Mouse (Mus musculus) urinary bladder, adult 2 months (tissue): ENCODE data around the gene Als2cr12. TPM values are rescaled to one million over a fixed set of nuclear protein-coding genes. Genes with fewer than 3 reads are reported as not detected.
"Not testable (repeated sequence)": the region's sequence is repeated elsewhere in the genome, so short reads cannot be mapped to it uniquely, and the experiment has no call there.

Source experiments
- DNase-seq: peaks from one replicate; pipeline ENCODE4 v3.0.0; 2022; ENCODE audit warnings: low spot score
- polyA plus RNA-seq: library from polyadenylated mRNA; depleted of rRNA; stranded (reverse); fragments of >200 nt; gene quantifications from 2 replicates; pipeline ENCODE4 v1.2.3, GENCODE M21; 2012; rRNA removed

Als2cr12 gene
- polyA plus RNA-seq, result 0.66 and 0.83 TPM in 2 replicates

DNA sequence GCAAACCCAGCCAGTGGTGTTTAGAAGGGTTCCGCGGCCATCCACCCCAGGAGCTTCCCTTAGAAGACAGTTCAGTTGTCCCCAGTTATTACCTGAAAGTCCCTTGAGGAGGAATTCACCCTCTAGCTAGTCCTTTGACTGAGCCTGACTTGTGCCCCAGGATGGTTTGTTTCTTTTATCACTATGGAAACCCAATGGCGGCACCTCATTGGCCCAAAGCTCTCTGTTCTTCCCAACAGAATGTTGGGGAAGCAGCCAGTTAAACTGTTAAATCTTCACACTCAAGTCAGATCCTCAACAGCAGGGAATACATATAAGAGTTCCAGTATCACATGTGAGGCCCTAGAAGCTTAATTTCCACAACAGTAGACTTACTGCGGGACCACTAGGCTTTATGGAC lies at the start of gene Als2cr12:
Gene Als2cr12 (minus strand): TSS at position 180 of the 400 bp plus-strand sequence.
- not testable (repeated sequence) for DNase-seq

DNA sequence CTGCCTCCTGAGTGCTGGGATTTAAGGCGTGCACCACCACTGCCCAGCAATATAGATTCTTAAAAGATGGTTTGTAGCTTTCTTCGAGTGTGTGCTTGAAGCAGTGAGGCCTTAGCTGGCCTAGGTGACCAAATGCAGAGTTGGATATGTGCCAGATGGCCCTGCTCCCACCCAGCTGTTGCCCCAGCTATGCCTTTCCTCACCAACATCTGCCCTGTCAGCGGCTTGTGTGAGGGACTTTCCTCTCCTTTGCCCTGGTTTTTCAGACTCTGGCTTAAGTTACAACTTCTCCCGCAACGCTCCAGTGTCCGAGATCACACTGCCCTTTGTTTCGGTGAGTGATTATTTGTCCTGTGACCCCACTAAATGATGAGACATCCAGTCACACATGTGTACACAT lies 48.9 kb upstream of the Als2cr12 start:
- no peak for DNase-seq

DNA sequence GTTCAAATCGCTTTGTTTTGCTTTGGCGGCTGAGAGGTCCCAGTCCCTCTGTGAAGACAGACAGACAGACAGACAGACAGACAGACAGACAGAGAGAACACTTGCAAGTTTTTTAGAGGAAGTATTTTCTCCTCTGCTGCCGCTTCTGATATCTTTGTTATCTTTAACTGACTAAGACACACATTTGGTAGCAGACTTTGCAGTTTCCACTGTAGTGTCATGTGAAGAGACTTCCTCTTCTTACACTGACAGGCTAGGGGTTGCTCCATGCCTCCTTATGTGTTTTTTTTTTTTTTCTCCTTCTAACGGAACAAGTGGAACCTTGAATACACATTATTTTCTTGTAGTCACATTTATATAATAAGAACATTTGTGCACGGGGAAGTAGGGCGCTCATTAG lies 47.5 kb upstream of the Als2cr12 start:
- DNase-seq, result no peak

DNA sequence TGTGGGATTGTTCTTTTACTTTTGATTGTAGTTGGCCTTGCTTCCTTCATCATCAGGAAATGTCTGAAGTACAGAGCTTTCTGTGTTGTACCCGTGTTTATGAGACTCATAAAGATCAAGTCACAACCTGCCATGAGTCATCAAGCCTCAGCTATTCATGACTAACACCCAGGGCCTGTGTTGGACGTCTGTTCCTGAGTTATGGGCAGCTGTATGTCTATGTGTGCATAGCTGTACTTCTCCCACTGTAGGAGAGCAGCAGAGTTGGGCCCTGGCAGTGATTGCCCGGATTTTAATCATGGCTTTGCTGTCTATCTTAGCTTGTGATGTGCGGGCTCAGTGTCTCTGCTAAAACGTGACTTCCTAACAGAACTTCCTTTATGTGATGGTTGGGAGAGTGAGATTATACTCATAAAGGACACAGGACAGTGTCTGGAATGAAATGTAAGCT lies 46.8 kb upstream of the Als2cr12 start:
- no peak for DNase-seq

DNA sequence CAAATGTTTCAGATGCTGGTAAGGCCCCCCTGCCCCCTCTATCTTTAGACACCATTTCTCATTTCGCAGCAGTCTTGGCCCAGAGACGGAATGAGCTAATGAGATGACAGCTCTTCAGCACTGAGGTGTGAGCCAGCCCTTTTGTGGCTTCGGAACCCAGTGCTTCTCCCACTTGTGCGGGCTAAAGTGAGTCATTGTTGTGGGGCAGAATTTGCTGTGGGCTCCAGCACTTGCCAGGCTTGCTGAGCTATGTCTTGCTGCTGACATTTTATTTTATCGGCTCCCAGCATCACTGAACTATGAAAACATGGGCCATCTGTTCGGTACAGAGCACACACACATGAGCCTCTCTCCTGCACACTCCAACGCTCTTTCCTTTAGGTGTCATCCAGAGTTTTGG lies 43.7 kb upstream of the Als2cr12 start:
- DNase-seq, result no peak

DNA sequence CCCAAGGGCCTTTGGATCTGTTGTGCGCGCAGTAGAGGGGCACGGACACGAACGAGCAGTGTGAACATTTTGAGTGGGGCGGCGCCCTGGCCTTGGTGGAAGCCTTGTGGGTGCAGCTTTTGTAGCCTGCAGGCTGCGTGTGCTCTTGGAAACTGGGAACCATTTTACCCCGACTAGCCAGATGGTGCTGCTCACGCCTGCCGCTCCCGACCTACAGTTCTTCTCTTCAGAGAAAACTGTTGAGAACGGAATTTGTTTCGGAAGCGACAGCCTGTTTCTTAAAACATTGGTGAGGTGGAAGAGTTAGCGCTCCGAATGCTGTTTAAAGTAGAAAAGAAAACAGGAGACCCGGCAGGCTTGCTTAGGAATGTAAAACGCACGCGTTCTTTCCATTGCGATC lies 41.2 kb upstream of the Als2cr12 start:
- DNase-seq, result no peak

DNA sequence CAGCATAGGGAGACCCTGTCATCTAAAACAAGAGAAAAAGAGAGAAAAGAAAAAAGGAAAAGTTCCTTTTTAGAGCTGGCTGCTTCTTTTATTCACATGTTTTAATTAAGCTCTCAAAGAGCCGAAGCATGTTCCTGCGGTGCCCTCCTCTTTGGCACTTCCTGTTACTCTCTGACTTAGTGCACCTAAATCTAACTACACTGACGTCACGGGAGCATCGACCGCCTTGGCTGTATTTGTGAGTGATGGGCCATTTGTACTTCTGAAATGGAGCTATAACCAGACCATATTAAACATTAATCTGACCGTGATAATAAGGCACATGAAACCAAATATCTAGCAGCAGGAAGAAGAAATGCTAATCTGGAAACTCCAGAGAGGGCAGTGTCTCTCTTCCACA lies 40.2 kb upstream of the Als2cr12 start:
- no peak for DNase-seq

DNA sequence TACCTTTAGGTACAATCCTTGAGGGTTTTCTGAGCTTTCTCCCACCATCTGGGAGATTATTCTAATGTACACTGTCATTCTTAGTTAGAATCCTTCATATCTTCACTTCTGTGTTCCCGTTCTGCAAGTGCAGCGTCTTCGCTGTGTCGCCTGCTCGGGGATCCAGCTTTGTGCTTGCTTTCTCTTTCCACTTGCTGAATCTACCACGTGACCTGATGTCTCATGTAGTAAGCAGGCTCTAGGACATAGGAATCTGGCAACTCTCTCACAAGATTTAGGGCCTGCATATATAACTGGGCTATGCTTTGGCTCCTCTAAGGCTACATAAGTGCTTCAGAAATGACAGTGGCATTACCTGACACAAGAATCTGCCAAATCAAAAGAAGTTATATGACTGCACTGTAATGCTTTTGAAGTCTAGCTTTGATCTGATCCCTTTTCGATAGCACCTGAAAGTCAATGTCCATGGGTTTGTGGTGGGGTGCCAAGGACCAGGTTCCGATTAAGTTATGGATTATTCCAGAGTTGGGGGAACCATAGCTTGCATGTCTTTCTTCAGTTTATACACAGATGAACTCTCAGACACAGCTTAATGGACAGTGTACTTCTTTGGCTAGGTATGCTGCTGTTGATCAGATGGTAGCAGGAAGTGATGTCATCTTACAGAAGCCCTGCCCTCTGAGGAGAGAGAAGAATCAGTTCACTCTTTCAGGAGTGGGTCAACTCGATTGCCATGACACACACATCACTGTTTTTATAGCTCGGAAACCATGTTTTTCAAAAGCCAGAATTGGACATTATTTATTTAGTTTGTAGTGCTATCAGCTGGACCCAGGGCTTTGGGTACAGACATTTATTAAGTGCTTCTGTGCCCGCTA lies 38.5 kb upstream of the Als2cr12 start:
- no peak for DNase-seq

DNA sequence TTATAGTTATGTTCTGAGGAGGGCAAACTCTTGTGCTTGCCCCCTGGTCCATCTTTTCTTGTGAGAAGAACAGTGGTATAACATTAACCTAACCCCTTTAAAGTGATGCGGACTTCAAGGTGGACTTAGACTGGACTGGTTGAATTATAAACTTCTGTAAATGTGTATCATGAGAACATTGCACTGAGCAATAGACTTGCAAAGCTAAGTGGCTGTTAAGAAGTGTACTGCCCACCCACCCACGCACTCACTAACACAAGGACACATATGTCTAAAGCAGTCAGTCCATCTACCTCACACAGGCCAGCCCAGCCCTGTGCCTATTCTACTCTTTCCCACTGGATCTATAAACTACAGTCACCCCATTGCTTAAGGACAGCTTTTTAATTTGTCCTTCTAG lies 37.8 kb upstream of the Als2cr12 start:
- DNase-seq, result no peak

DNA sequence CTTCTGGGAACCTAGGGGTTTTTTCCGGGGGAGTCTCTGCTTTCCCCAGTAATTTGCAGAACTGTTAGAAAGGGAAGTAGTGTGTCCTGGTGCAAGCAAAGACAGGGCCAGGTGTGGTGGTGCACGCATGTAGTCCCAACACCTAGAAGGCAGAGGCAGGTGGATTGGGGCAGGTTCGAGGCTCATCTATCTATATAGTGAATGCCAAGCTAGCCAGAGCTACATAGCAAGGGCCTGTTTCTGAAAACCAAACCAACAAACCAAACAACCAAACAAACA lies 32.7 kb upstream of the Als2cr12 start:
- DNase-seq, result no peak

DNA sequence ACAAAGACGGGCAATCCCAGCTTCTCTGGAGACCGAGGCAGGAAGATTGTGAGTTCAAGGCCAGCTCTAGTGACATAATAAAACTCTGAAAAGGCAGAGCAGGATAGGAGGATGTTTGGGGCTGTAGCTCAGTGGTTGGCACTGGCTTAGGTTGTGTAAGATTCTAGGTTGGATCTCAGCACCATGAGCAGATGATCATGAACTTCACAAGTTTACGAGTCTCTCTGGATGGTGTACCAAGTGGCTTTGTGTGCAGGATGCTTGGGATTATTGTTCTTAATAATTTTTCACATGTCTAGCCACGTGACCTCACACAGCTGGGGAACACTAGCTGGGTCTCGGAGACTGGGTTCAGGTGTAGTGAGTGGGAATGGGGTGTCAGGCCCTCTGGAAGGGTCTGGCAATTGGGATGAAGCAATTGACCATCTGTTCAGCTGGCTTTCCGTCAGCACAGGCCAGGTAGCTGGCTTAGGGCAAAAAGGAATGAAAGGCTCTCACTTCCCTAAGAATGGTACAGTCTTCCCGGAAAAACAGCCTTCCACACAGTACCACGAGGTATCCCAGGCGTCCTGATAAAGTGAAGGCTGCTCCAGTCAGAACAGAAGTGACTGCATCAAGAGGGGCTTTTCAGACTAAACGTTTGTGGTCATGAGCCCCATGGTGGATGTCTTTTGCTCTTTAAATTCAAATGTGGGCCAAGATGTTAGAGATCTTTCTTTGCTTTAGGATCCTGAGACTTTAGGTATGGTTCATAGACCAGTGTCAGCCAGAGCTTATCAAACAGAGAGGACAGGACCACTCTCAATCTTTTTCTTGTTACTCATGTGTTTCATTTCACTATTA lies 32.2 kb upstream of the Als2cr12 start:
- DNase-seq, result no peak

DNA sequence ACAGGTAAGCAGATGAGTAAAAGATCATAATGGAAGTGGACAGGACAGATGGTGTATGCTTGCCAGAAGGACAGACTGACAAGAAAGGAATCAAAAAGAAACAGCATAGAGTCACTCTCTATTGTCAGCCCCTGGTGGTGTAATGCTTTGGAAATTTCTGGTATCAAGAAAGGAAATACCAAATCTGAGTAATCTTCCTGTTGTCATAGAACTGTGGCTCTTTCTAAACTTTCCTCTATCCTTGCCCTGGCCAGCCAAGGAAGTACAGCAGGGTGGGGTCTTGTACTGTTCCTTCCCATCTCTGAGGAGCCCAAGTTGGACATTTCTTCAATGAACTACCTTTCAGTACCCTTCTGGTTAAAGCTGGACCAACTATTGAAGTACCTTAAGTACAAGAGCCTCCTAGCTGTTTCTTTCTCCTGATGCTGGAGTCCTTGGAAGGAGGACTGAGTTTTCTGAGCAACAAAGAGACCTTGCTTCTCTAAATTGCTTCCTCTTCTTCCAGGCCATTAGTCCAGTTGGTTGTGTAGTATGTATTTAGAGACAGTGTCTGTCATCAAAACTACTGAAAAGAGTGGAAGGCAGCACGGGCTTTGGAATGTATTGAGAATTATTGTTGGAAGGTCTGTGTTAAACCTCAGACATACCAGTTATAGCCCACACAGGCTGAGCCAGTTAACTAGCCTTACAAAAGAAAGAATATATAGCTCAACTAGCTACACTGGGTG lies 31.4 kb upstream of the Als2cr12 start:
- DNase-seq, result no peak

DNA sequence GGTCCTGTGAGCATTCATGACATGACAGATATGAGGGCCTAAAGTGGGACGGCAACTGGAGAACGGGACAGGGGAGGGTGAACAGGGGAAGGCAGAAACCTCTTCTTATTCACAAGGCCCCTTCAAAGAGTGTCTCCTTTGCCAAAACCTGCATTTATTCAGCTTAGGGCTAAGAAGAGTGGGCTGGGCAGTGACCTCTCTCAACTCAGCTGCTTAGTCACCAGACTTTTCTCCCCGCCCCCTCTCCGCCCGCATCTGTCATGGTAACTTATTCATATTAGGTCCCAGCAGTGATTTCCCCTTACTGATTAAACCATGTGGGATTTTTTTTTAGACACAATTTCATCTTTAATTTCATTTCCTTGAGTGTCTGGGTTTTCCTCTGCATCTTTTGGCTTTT lies 30.0 kb upstream of the Als2cr12 start:
- DNase-seq, result no peak

DNA sequence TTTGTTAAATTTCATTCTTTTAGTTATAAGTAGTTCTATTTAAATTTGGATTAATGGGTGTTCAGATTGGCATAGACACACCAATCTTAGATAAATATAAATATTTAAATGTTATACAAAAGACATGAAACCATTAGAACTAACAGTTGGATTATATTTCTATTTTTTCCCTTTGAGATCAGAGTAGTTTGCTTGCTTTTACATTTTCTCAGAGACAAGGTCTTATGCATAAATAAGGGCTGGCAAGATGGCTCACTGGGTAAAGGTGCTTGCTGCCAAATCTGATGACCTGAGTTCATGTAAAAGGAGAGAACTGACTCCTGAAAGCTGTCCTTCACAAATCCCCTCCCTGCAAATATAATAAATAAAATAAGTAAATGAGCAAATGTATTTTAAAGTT lies 29.3 kb upstream of the Als2cr12 start:
- no peak for DNase-seq

DNA sequence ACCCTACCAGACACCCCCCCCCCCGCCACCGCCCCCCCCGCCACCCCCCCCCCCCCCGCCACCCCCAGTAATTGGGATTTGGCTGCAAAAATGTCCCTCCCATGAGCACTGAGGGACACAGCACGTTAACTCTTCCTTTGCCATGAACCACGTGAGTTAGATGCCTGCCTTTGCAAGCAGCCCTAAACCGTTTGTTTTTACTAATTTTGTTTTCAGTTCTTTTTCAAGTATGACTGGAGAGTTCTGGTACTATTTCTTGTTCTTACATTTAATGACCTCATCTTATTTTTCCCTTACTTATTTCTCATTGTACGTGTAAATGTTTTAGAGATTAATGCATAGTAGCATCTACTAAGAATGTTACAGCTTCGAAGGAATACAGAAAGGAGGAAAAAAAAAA lies 28.7 kb upstream of the Als2cr12 start:
- DNase-seq, result no peak

DNA sequence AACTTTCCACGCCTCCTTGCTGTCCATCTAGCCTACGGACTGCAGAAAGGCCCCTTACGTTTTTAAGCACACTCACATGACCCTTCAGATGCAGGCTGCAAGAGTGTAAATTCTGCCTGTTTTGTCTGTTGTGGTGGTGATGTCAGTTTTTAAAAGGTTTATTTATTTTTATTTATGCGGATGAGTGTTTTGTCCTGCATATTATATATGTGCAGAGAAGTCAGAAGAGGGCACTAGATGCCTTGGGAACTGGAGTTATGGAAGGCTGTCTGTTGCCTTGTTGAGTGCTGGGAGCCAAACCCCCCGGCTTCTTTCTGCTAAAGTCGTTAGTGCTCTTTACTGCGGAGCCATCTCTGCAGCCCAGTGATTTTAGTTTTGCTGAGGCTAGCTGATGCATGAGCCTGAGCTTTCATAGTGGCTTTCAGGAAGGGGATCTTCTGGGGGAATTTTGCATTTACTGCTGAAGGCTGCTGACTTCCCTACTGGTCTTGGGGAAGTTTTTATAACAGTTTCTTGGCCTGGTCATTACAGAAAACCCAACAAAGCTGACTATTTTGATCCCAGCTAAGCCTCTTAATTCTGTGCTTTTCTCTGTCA lies 28.1 kb upstream of the Als2cr12 start:
- DNase-seq, result no peak

DNA sequence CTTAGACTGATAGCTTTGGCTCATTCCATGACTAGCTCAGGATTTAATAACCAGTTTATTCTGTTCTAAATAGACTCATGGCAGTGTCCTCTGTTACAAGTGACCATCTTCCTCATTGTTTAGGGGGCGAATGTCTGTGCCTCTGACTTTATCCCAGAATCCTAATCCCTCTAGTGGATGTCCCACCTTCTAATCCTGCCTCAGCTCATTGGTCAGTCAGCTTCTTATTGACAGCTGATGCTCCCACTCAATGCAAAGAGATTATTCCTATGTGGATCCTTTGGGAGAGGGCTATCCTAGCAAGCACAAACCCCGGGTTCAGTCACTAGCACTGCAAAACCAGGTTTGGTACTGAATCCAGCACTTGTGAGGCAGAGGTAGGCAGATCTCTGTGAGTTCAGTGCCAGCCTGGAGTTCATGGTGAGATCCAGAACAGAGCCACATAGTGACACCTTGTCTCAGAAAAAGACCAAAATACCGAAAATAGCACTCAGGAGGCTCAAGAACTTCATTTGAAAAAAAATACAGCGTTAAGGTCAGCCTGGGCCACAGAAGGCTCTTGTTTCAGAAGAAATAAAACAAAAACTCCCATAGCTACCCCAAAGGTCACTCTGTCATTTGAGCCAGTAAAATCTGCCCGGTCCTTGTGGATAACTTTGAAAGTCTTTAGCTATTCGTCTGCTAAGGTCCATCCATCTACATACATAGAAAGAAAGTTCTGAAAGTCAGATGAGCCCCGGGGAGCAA lies 27.4 kb upstream of the Als2cr12 start:
- no peak for DNase-seq

DNA sequence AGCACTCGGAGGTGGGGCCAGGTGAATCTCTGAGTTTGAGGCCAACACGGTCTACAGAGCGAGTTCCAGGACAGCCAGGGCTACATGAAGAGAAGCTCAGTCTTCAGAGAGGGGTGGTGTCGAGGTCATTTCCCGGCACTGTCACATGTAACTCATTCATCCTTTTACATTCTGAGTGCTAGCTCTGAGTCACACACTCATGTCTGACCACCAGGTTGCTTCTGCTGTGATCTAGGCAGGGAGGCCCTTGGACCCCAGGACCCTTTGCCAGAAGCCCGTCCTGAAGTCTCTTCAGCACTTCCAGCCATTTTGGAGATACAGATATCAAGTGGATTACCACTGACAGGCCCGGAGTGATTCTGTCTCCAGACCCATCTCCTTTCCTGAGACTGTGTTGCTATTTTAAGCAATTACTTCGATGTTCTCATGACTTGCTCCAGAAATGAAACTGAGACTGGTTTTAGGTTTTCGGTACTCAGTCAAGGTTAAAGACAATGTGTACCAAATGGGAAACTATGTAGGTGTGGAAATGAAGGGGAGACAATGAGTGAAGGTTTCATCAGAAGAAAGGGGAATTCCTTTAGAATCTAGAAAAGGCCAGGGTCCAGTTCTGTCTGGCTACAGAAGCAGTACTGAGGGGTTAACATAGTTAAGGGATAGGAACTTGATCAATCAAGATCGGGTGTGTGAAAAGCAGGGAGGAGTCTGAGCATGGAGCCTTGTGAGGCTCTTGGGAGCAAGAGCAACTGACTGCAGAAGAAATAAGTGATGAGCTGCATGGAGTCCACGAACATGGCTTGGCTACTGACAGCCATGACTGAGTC lies 26.5 kb upstream of the Als2cr12 start:
- DNase-seq, result no peak

DNA sequence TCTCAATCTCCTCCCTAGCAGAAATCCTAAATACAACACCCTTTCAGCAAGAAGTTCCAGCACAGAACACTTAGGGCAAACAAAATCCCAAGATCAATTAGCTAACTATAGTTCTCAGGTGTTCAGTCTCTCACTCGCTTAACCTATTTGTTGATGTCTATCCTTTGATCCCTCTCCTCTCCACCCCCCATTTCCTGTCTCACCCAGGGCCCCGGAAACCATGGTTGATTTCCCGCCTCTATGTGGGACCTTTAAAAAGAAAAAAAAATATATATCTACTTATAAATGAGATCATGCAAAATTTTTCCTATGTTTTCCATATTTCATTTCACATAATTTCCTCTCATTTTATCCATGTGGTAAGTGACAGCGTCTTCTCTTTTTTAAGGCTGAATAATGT lies 25.2 kb upstream of the Als2cr12 start:
- no peak for DNase-seq

DNA sequence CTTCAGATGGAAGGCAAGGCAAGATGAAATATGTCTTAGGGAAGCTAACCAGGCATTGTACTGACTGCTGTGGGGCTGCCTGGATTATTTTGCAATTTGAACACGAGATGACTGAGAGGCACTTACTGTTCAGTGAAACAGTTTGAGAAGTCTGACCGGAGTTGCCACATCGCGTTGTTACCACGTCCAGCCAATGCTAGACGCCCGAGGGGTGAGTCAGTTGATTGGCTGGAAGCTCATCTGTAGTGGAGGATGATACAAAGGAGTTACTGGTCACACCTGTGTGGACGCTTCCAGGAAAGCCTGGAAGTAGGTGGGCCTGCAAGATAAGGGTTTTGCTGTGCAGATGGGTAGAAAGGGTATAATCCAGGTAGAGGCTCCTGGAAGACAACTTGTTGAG lies 24.3 kb upstream of the Als2cr12 start:
- no peak for DNase-seq
